Mouse (Mus musculus): ENCODE data around the gene Tspan31. TPM values are rescaled to one million over a fixed set of nuclear protein-coding genes. Genes with fewer than 3 reads are reported as not detected.

The Tspan31 gene
- total RNA-seq (2012; rRNA removed) (81.5 and 85.9 TPM in 2 replicates), total RNA-seq (2014; rRNA removed) (110 and 148 TPM in 2 replicates), polyA plus RNA-seq (2012; ENCODE audit: insufficient read length, low read depth) (72.8 and 79.9 TPM in 2 replicates)

DNA sequence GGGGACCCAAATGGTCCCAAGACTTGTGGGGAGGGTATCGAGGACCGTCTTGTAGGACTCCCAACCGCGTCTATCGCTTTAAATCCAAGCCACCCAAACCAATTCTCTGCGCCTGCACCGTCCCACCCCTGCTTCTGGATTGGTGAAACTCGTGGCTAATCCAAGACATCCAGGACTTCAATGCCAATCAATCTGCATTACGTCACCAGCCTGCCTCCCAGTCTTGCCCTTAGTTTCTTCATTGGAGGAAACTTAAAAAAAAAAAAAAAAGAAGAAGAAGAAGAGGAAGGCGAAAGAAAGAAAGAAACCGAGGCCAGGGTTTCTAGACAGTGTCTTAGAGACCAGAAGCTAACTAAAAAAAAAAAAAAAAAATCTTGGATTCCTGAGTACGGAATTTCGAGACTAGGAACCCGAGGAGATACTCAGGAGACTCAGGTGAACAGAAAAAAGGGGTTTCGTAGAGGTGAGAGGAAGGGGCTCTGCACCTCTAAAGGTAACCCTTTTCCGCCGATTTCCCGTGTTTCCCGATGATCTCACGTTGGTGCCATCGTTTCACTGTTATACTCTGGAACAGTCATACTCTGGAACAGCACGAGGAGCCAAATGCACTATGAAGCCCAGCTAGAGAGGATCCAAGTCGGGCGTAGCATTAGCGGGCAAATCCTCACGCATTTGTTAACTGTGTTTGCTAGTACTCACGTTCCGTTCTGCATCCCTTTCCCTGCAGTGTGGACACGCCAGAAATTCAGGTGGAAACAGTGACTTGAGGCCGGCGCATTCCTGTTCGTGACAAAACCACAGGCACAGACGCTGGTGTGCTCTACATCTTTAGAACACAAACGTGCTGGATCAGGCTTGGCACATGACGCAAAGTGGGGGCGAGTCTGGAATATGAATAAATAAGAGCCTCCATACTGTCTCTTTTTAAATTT lies at the start of gene Tspan31:
Gene Tspan31 (minus strand): TSS at position 75 of the 932 bp plus-strand sequence.
- H3K4me3 ChIP-seq (replicated peaks in 1 of 3; ENCODE audit: low read depth in 2 of 3, low read length in 2 of 3, poor library complexity in 1 of 3): peak within 1 kb of the TSS; percentile 66 to 87 (median 86)
- H3K4me2 ChIP-seq (ENCODE audit: insufficient read depth, low read depth, poor library complexity, severe bottlenecking): peak within 1 kb of the TSS; percentile 64
- peaks cover 30 to 32% of the 10 kb centered on the region in 2 experiments for H3K36me3 ChIP-seq (replicated peaks in 1 of 2; ENCODE audit: control insufficient read depth in 1 of 2, insufficient read depth in 1 of 2, low read length in 1 of 2)
- no peaks in the 10 kb centered on the region for H3K9me3 ChIP-seq (replicated peaks; ENCODE audit: low read length)
- peaks cover 4 to 34% of the 10 kb centered on the region in 2 experiments; a peak in 3 of 4 replicates for H3K4me1 ChIP-seq (ENCODE audit: control insufficient read depth in 1 of 2, insufficient read depth in 2 of 2)
- H3K9ac ChIP-seq (ENCODE audit: insufficient read depth, low read depth): peak within 1 kb of the TSS; percentile 97
- in situ Hi-C loops (cut with MboI; ENCODE audit: low pct_ligation_motif_present, low pct_unique_long_range_greater_than_20kb, low sequenced_read_pairs) (no loop called here), dilution Hi-C loops (cut with MboI; ENCODE audit: extremely low pct_ligation_motif_present, extremely low pct_unique_long_range_greater_than_20kb, low sequenced_read_pairs) (no loop called here)
- peaks cover 11% of the 10 kb centered on the region for H3K79me2 ChIP-seq (replicated peaks; ENCODE audit: control insufficient read depth, extremely low read depth, insufficient read depth, poor library complexity, severe bottlenecking)
- H3K27ac ChIP-seq (ENCODE audit: insufficient read depth, low read depth): peak within 1 kb of the TSS; percentile 63
- H3K27me3 ChIP-seq (replicated peaks): no peaks in the 10 kb centered on the region
- DNase-seq (ENCODE audit: extremely low read depth): peak; percentile 98
- TF ChIP-seq MEF2A (IDR thresholded peaks at IDR 0.05; ENCODE audit: borderline replicate concordance, low read depth, low read length): no peak
- TF ChIP-seq EP300 (IDR thresholded peaks at IDR 0.05; ENCODE audit: low read length): no peak
- TF ChIP-seq JUN (IDR thresholded peaks at IDR 0.05; ENCODE audit: insufficient read depth, low read depth, low read length): no peak; the same call in 1 of the 2 replicates
- no peak for TF ChIP-seq MAFK (IDR thresholded peaks at IDR 0.05; ENCODE audit: insufficient replicate concordance, low read length)
- no peak for TF ChIP-seq RCOR1 (conservative IDR thresholded peaks at IDR 0.05; ENCODE audit: low read depth, low read length)
- TF ChIP-seq TBP (conservative IDR thresholded peaks at IDR 0.05; ENCODE audit: low read depth, low read length): peak; percentile 47; the same call in 1 of the 2 replicates
- peak; percentile 98 for TF ChIP-seq ZNF384 (IDR thresholded peaks at IDR 0.05; ENCODE audit: low read depth, low read length)
- no peak for TF ChIP-seq USF1 (IDR thresholded peaks at IDR 0.05; ENCODE audit: low read depth, low read length)
- TF ChIP-seq MAZ (IDR thresholded peaks at IDR 0.05; ENCODE audit: low read depth, low read length): no peak
- peak; percentile 81 for TF ChIP-seq BHLHE40 (IDR thresholded peaks at IDR 0.05; ENCODE audit: low read depth, low read length)
- no peak for TF ChIP-seq MAX (IDR thresholded peaks at IDR 0.05; ENCODE audit: low read length)
- TF ChIP-seq IRF4 (IDR thresholded peaks at IDR 0.05; ENCODE audit: low read depth, low read length): no peak
- TF ChIP-seq UBTF (IDR thresholded peaks at IDR 0.05; ENCODE audit: low read depth, low read length): no peak; the same call in 1 of the 2 replicates
- no peak; the same call in 1 of the 2 replicates for TF ChIP-seq NELFE (IDR thresholded peaks at IDR 0.05; ENCODE audit: low read depth, low read length)
- peak; percentile 14; the same call in 1 of the 2 replicates for TF ChIP-seq TCF12 (IDR thresholded peaks at IDR 0.05; ENCODE audit: low read depth, low read length)
- TF ChIP-seq KAT2A (IDR thresholded peaks at IDR 0.05; ENCODE audit: insufficient replicate concordance, low read length): 0 out of 2 replicates have a peak, but pooled peaks have one; percentile 1
- TF ChIP-seq MXI1 (IDR thresholded peaks at IDR 0.05; ENCODE audit: low read depth, low read length): 0 out of 2 replicates have a peak, but pooled peaks have one; percentile 46
- TF ChIP-seq ZKSCAN1 (IDR thresholded peaks at IDR 0.05; ENCODE audit: borderline replicate concordance, low read depth, low read length): no peak
- no peak for TF ChIP-seq JUND (conservative IDR thresholded peaks at IDR 0.05; ENCODE audit: low read depth, low read length)
- no peak for TF ChIP-seq CTCF (conservative IDR thresholded peaks at IDR 0.05 in 1 of 2, IDR thresholded peaks at IDR 0.05 in 1 of 2; ENCODE audit: low read depth in 2 of 2, low read length in 2 of 2)
- TF ChIP-seq ETS1 (conservative IDR thresholded peaks at IDR 0.05; ENCODE audit: low read depth, low read length): no peak
- no peak for TF ChIP-seq ZC3H11A (IDR thresholded peaks at IDR 0.05; ENCODE audit: low read depth, low read length)
- no peak for TF ChIP-seq CHD1 (IDR thresholded peaks at IDR 0.05; ENCODE audit: low read depth, low read length)
- TF ChIP-seq RAD21 (IDR thresholded peaks at IDR 0.05; ENCODE audit: low read depth, low read length): no peak
- TF ChIP-seq POLR2A (IDR thresholded peaks at IDR 0.05; ENCODE audit: low read depth, low read length): peak; percentile 76
- no peak for TF ChIP-seq POLR2AphosphoS2 (IDR thresholded peaks at IDR 0.05; ENCODE audit: low read depth, low read length)
- no peak for TF ChIP-seq E2F4 (IDR thresholded peaks at IDR 0.05; ENCODE audit: insufficient replicate concordance, low read depth, low read length)
- TF ChIP-seq MYC (IDR thresholded peaks at IDR 0.05; ENCODE audit: low read depth, low read length): no peak
- no peak for TF ChIP-seq ZMIZ1 (IDR thresholded peaks at IDR 0.05; ENCODE audit: low read depth, low read length)
- no peak for TF ChIP-seq USF2 (conservative IDR thresholded peaks at IDR 0.05; ENCODE audit: low read depth, low read length)
- peak; percentile 81 for TF ChIP-seq NRF1 (IDR thresholded peaks at IDR 0.05; ENCODE audit: low read depth, low read length)
- no peak for TF ChIP-seq GABPA (IDR thresholded peaks at IDR 0.05; ENCODE audit: insufficient replicate concordance, low read depth, low read length)
- TF ChIP-seq SMC3 (IDR thresholded peaks at IDR 0.05; ENCODE audit: low read depth, low read length): no peak
- peak; percentile 67; the same call in 1 of the 2 replicates for TF ChIP-seq SIN3A (IDR thresholded peaks at IDR 0.05; ENCODE audit: low read length)
- TF ChIP-seq HCFC1 (IDR thresholded peaks at IDR 0.05; ENCODE audit: low read depth, low read length): peak; percentile 66
- TF ChIP-seq PAX5 (IDR thresholded peaks at IDR 0.05; ENCODE audit: low read length): no peak
- TF ChIP-seq CHD2 (IDR thresholded peaks at IDR 0.05; ENCODE audit: low read length): 0 out of 2 replicates have a peak, but pooled peaks have one; percentile 16

Data from CH12.LX (cell line).